ENCODE assay signal across 18 mouse cellular contexts in genomic region chr8:45760622-45761021, GRCm38 (mm10).
A peak's percentile ranks its signal among the peaks of the same experiment; 100 is the strongest.
DNase-seq lines count a peak whose midpoint lies in the region; ATAC-seq and TF ChIP-seq lines count a peak whose summit lies in the region.
"Had no signal": no experiment of that assay in that cellular context is flagged by ENCODE, and none has a peak within 500 bp of the region (broad histone marks: within the 10 kb centered on the region; RNA-seq: fewer than 3 reads in every experiment).

No protein-coding gene starts in this region.

- TF ChIP-seq CTCF in gastrocnemius, adult 2 months (IDR thresholded peaks at IDR 0.05): no peak

- H3K4me2 ChIP-seq in limb, embryonic 12.5 days: no peak overlapping the region
- no peak overlapping the region for H3K4me2 ChIP-seq in limb, embryonic 14.5 days (replicated peaks; ENCODE audit: low read depth, low read length, severe bottlenecking)
- H3K4me2 ChIP-seq: embryonic facial prominence, embryonic 13.5 days; forebrain, embryonic 13.5 days; hindbrain, embryonic 13.5 days had no signal

- TF ChIP-seq POLR2A in limb, embryonic 14.5 days (IDR thresholded peaks at IDR 0.05; ENCODE audit: borderline replicate concordance, extremely low read depth, insufficient read depth, insufficient read length): no peak

- H3K36me3 ChIP-seq in limb, embryonic 12.5 days: no peaks in the 10 kb centered on the region
- no peaks in the 10 kb centered on the region; the same call in 1 of the 2 replicates for H3K36me3 ChIP-seq in limb, embryonic 10.5 days
- 0 out of 2 replicates have a peak, but pooled peaks cover 4% of the 10 kb centered on the region for H3K36me3 ChIP-seq in limb, embryonic 14.5 days (ENCODE audit: control insufficient read depth, insufficient read depth, low read length)
- H3K36me3 ChIP-seq: embryonic facial prominence, embryonic 13.5 days had no signal

- intact Hi-C loops in gastrocnemius, adult 2 months (cut with DNase I): no loop called here

- H3K9ac ChIP-seq in limb, embryonic 12.5 days (replicated peaks): no peak overlapping the region
- no peak overlapping the region for H3K9ac ChIP-seq in limb, embryonic 14.5 days (ENCODE audit: low read depth, low read length, severe bottlenecking)
- H3K9ac ChIP-seq: embryonic facial prominence, embryonic 13.5 days; forebrain, embryonic 13.5 days; forebrain, postnatal 0 days; hindbrain, embryonic 13.5 days had no signal

- no peak for DNase-seq in gastrocnemius, adult 2 months
- DNase-seq in gastrocnemius, postnatal 25 days: no peak
- no peak for DNase-seq in limb, embryonic 10.5 days (ENCODE audit: low spot score)
- DNase-seq in limb, embryonic 14.5 days (ENCODE audit: low spot score): peak; percentile 56
- no peak for DNase-seq in left cerebral cortex, adult 9 months (ENCODE audit: low spot score in 2 of 2)
- DNase-seq in layer of hippocampus, adult 9-11 months: no peak
- DNase-seq: adrenal gland, postnatal 10 days; cerebellum, adult 11 months; cerebellum, adult 8-10 months; cerebellum, postnatal 25 days; forebrain, postnatal 0 days; gastrocnemius, postnatal 36 days; heart, adult 11 months; heart, postnatal 14 days had no signal

- H3K4me3 ChIP-seq in gastrocnemius, adult 2 months: no peak overlapping the region
- H3K4me3 ChIP-seq in limb, embryonic 12.5 days (replicated peaks): no peak overlapping the region
- no peak overlapping the region for H3K4me3 ChIP-seq in limb, embryonic 10.5 days
- no peak overlapping the region for H3K4me3 ChIP-seq in limb, embryonic 14.5 days (replicated peaks; ENCODE audit: low read length)
- H3K4me3 ChIP-seq: embryonic facial prominence, embryonic 13.5 days; forebrain, embryonic 13.5 days; hindbrain, embryonic 13.5 days had no signal

- no peaks in the 10 kb centered on the region for H3K27me3 ChIP-seq in limb, embryonic 12.5 days
- H3K27me3 ChIP-seq in limb, embryonic 10.5 days (ENCODE audit: low read depth, poor library complexity, severe bottlenecking): 0 out of 2 replicates have a peak, but pooled peaks cover 3% of the 10 kb centered on the region
- H3K27me3 ChIP-seq in limb, embryonic 14.5 days (ENCODE audit: control insufficient read depth, insufficient read depth, low read length): no peaks in the 10 kb centered on the region
- H3K27me3 ChIP-seq: embryonic facial prominence, embryonic 13.5 days; forebrain, embryonic 13.5 days; hindbrain, embryonic 13.5 days had no signal

- 61% methylated on average over 9 of the region's 9 CpGs for WGBS in limb, embryonic 12.5 days
- 92% methylated on average over 9 of the region's 9 CpGs for WGBS in limb, embryonic 10.5 days
- 47% methylated on average over 9 of the region's 9 CpGs for whole genome bisulfite sequencing in limb, embryonic 14.5 days

- H3K9me3 ChIP-seq in limb, embryonic 12.5 days: no peaks in the 10 kb centered on the region
- no peaks in the 10 kb centered on the region for H3K9me3 ChIP-seq in limb, embryonic 10.5 days (replicated peaks)
- H3K9me3 ChIP-seq in limb, embryonic 14.5 days (ENCODE audit: control insufficient read depth, low read length): no peaks in the 10 kb centered on the region
- H3K9me3 ChIP-seq: embryonic facial prominence, embryonic 13.5 days; forebrain, embryonic 13.5 days; hindbrain, embryonic 13.5 days had no signal

- peaks cover 22% of the 10 kb centered on the region for H3K4me1 ChIP-seq in limb, embryonic 12.5 days (replicated peaks)
- H3K4me1 ChIP-seq in limb, embryonic 10.5 days: no peaks in the 10 kb centered on the region
- H3K4me1 ChIP-seq in limb, embryonic 14.5 days (ENCODE audit: control insufficient read depth, insufficient read depth, low read length): peaks cover 18% of the 10 kb centered on the region

- H3K27ac ChIP-seq in gastrocnemius, adult 2 months: peak overlapping the region; percentile 16; the same call in 1 of the 2 replicates
- H3K27ac ChIP-seq in limb, embryonic 12.5 days: peak overlapping the region; percentile 45; the same call in 1 of the 2 replicates
- no peak overlapping the region for H3K27ac ChIP-seq in limb, embryonic 10.5 days
- peak overlapping the region; percentile 44; the same call in 1 of the 2 replicates for H3K27ac ChIP-seq in limb, embryonic 14.5 days (replicated peaks; ENCODE audit: low read depth, low read length)
- H3K27ac ChIP-seq: embryonic facial prominence, embryonic 13.5 days; forebrain, embryonic 13.5 days; hindbrain, embryonic 13.5 days had no signal

- ATAC-seq in limb, embryonic 12.5 days (ENCODE audit: insufficient number of reproducible peaks, insufficient read depth, low FRiP score, low TSS enrichment, low read depth): peak; percentile 54; the same call in 1 of the 2 replicates
- peak; percentile 68; the same call in 1 of the 2 replicates for ATAC-seq in limb, embryonic 14.5 days (ENCODE audit: low FRiP score, low read depth)
- ATAC-seq: forebrain, embryonic 13.5 days; forebrain, postnatal 0 days had no signal
